Mouse (Mus musculus) C2C12 (cell line): ENCODE data around the gene Gm13083.
"Not testable (repeated sequence)": the region's sequence is repeated elsewhere in the genome, so short reads cannot be mapped to it uniquely, and the experiment has no call there.

Source experiments
- CEBPB ChIP-seq: IDR thresholded peaks from one replicate; pipeline ENCODE4 v1.6.1; 2011; ENCODE audit warnings: low read depth, mild to moderate bottlenecking, control low read depth, moderate library complexity
- CTCF ChIP-seq: IDR thresholded peaks from one replicate; pipeline ENCODE4 v1.5.1; 2011; ENCODE audit not compliant: control insufficient read depth, insufficient read depth, insufficient read length
- USF1 ChIP-seq: IDR thresholded peaks from one replicate; pipeline ENCODE4 v1.6.1; 2011; ENCODE audit warnings: low read depth, mild to moderate bottlenecking, control low read depth, moderate library complexity

- TF ChIP-seq CTCF, CEBPB, USF1: not testable (repeated sequence)
Measured at GRCm38 (mm10) chr4:143657146-143657545, 42.3 kb downstream of the Gm13083 start, which contains the start of gene Gm13088.
